Mouse (Mus musculus): ENCODE measurements around the gene Dnase2a.
A peak's percentile ranks its signal among the peaks of the same experiment; 100 is the strongest.

The Dnase2a gene

DNA sequence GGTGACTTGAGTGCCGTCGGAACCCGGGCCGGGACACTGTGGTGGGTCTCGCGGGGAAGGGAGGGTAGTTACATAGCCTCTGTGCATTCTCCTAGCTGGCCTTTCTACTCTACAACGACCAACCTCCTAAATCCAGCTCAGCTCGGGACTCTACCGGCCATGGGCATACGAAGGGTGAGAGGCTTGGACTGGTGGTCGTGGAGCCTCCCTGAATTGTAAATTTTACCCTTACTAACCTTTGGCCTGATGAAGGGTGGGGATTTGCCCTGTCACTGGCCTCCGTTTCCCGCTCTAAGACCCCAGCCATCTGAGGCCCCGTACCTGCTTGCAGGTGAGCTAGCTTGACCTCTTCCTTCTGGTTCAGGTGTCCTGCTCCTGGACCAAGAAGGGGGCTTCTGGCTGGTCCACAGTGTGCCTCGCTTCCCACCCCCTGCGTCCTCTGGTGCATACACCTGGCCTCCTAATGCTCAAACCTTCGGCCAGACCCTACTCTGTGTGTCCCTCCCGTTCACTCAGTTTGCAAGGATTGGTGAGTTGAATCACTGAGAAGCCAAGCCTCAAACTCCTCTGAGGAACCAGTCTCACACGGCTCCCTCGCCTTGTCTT is 905 bp downstream of the Dnase2a start:
- DNase-seq = no peak

DNA sequence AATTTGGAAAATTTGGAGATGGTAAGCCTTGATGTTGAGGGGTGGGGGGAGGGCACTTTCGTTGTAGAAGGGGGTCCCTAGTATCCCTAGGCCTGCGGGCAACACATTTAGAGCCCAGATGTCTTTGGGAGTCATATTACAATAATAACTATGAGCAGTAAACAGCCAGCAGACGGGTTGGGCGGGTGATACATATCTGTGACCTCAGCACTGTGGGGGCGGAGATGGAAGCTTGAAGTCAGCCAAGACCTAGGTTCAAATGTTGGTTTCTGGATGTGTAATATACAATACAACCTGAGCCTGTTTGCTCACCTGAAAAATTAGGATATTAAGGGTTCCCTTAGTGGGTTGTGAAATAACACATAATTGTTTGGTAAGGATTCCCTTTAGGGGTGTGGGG is 1.6 kb downstream of the Dnase2a start:
- DNase-seq = no peak

DNA sequence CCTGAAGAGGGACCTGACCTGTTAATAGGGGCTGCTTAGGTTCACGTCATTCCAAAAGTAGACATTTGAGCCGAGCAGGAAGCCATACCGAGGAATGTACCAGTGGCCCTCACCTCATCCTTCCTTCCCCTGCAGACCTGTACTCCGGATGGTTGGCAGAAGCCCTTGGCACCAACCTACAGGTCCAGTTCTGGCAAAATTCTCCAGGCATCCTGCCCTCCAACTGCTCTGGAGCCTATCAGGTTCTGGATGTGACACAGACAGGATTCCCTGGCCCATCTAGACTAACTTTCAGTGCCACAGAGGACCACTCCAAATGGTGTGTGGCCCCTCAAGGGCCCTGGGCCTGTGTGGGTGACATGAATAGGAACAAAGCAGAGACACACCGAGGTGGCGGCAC is 2.2 kb downstream of the Dnase2a start:
- peak; percentile 90 for DNase-seq

DNA sequence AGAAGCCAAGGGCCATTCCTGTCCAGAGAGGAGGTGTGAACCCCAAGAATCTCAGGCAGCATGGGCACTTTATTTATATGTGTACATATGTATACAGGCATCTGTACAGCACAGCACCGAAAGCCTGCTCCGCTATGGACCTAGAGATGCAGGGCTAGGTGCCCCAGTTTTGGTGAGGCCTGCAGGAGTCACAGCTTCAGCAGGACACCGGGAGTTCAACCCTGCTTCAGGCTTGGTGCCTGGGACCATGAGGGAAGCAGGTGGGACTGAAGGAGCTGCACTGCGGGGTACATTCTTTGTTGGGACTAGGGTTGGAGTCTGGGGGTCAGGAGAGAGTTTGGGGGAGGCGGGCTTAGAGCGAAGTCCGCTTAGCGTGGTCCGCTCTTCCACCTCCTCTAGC is 3.5 kb downstream of the Dnase2a start:
- peak; percentile 47 for DNase-seq

DNA sequence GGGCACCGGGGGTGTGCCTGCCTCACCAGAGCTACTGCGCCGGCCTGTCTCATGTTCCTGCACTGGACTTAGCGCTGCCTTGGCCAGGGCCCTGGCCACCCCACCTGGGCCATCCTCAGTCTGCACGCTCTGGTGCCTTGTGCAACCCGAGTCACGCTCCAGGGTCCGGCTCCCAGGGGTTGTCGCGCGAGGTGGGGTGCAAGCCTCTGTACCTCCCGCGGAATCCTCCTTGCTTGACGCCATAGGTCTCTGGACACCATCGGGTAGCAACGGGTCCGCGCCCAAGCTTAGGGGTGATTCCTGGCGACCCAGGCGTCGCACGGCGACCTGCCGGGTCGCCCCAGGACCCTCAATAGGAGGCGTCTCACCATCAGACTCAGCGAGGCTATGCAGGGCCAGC is 4.0 kb downstream of the Dnase2a start:
- DNase-seq = peak; percentile 53

DNA sequence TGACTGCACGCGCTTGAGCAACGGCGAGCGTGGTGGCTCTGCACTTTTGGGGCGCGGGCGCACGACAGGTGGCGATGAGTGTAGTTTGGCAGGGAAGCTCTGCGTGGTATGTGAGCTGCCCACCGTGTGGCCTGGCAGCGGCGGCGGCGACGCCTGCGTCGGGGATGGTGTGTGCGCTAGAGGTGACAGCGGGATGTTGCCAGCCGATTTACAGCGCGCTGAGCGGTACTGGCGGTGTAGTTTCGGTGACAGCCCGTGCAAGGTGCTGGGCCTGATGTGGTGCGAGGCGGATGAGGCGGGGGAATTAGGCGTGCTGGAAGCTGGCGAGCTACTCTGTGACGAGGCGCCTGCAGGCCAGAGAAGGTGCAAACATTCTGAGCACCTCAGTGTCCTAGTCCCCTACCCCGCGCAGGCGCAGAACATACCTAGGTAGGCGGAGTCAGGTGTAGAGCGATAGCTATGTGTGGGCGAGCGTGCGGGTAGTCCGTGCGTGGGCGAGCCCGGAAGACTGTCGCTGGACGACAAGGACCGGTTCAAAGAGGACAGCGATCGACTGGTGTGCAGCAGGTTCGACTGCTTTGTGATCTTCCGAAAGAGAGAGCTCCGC is 4.6 kb downstream of the Dnase2a start:
- peak; percentile 86 for DNase-seq

DNA sequence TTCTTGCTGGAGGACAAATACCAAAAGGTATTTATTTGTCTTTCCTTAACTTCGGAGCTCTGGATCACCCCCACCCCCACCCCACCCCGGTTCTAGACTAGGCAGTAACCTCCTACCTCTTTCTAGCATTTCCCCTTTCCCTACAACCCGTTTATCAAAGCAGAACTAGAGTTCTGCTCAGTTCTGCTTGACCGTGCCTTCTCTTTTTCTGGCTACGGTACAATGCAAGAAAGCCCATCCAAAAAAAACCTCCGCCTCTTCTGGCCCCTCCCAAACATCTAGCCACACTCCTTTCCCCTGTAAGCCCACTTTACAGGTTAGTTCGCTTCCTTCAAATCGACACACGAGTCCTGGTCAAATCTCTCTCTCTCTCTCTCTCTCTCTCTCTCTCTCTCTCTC is 5.1 kb downstream of the Dnase2a start:
- no peak for DNase-seq

DNA sequence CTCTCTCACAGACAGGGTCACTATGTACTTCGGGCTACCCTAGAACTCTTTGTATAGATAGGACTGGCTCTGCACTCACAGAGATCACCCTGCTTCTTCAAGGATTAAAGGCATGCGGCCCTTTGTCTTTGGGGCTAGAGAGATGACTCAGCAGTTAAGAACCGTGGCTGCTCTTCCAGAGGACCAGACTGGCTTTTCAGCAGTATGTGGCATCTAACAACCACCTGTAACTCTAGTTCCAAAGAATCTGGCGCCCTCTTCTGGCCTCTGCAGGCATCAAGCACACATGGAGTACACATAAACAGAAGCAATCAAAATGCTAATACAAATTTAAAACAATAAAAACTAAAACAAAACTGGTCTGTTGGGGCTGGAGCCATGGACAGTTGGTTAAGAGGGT is 5.6 kb downstream of the Dnase2a start:
- DNase-seq = no peak

DNA sequence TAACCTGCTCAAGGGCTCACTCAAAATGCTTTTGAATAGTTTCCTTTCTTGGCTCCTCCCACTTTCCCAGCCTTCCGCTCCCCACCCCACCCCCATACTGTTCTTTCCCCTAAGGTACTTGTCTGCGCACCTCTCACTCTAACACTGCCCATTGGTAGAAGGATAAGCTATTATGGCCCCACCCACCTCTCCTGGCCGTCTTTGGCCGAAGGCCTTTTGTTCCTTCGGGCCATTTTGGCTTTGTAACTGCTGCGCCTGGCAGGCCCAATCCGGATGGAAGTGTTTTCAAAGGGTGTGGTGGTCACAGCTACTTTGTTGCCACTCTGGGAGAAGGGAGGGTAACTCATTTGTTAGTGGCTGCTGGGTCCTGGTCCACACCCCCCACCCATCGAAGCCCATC is 6.9 kb downstream of the Dnase2a start:
- DNase-seq = no peak

DNA sequence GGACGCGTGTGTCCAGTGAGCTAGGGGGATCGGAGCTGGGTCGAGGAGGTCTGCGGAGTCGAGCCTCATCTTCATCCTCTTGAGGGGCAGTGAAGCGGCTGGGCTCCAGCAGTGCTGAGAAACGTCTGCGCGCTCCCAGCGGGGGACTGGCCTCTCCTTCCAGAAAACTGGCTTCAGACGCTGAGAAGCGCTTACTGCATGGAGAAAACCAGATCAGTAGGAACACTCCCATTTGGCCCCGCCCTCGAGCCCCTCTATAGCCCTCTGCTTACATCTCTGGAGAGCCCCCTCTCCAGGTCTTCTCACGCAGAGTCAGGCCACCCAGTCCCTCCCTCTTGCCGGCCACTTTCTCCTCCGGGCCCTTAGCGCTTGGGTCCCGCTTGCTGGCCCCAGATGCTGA is 9.4 kb downstream of the Dnase2a start:
- no peak for DNase-seq

DNA sequence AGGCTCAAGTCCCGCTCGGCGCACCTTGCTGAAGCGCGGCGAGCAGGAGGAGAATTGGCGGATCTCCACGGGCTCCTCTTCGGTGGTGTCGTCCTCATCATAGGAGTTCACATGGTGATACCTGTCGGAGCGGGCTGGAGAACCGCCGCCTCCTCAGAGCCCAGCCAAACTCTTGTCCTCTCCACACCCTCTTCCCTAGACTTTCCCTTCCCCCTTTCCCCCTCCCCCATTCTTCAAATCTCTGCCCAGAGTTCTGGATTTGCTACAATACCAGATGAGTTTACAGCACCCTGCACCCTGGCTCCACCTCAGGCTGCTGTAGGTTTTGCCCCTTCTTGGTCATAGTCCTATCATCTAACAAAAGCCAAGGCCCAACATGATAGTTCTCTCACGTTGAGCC is 10.3 kb downstream of the Dnase2a start:
- no peak for DNase-seq

DNA sequence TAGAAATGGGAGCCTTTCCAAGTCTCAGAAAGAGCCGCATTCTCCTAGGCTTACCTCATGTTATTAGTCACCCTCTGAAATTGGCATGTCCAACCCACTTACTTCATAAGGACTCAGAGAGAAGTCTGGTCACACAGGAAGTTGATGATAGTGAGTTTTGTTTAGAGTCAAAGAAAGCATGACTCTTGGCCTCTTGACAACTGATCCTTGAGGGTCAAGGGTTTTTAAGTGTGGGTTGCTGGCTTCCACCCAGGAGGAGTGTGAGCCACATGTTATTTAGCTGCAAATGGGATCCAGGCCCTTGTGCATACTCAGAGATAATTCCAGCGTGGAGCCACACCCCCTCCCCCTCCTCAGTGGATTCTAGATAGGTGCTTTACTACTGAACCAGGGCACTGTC is 13.2 kb downstream of the Dnase2a start:
- no peak for DNase-seq

DNA sequence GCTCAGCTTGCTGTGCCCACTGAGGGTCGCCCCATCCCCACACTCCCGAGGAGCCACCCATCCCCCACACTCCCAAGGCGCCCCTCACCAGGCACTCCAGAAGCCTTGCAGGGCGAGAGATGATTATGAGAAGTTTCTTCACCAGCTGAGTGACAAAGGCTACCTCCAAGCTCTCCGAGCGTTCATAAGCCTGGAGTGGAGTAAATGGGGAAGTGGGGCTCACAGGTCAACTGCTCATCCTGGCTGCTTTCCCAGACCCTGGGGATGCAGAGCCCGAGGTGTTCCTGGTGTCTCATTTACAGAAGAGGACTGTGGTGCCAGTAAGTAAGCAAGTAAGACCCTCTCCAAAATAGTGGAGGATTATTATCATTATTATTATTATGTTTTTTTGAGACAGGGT is 17.2 kb downstream of the Dnase2a start:
- DNase-seq = no peak

DNA sequence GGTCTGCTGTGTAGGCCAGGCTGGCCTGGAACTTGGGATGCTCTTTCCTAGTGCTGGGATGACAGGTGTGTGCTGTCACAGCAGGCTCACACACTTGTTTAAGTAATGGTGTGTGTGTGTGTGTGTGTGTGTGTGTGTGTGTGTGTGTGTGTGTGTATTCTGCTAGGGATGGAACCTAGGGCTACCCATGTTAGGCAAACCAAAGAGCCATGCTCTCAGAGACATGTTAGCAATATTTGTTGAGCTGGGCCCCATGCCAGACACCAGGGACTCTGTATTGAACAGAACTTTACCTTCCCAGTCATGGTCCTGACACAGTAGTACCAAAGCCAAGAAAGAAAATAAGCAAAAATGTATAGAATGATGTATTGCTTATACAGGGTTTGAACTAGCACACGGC is 19.2 kb downstream of the Dnase2a start:
- no peak for DNase-seq

DNA sequence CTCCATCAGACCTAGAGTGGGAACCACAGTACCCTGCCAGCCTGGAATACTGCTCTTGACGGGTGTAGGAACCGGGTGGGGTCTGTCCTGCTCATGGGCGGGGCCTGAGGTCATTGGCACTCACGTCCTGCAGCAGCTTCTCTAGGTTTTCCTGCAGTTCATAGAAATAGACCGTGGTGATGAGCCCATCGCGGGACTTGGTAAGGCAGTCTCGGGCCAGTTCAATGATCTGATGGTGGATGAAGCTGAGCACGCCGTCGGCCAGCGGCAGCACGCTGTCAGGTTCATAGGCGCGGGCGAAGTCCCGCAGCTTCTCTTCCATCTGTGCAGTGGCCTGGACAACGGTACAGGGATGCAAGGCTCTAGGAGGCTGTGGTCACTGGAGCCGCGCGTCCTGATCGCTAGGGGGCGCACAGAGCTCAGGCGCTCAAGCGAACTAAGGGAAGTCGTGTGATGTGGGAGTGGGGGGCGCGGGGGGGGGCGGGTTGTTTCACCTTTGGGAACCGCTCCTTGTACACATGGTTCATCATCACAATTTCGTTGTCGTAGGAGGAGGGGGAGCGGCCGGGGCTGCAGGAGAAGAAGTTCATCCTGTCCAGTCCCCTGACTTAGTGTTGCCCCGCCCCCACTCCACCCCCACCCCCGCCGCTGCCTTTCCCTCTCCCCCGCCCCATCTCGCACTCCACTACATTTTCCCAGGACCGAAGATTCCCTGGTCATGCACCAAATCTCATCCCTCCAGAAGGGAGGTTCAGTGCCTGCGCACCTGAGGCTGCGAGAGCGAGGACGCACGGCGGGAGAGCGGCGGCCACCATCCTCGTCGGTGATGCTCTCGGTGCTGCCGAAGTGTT is 20.3 kb downstream of the Dnase2a start:
- DNase-seq = peak; percentile 85

DNA sequence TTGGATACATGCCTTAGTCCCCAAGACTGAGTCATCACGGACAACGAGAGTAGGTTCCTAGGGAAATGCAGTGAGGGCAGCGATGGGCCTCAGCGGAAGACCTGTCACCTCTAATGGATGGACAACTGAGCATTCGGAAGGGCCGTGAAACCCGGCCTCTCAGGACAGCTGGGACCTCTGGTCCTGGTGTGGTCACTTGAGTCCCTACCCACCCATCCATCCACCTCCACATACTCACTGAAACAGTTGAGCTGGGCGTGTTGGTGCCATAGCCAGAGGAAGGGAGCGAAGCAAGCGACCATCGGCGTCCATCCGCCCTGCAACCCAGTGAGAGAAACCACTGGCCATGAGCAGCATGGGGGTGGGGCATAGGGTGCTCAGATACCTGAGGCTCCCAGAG is 22.2 kb downstream of the Dnase2a start:
- DNase-seq = no peak

DNA sequence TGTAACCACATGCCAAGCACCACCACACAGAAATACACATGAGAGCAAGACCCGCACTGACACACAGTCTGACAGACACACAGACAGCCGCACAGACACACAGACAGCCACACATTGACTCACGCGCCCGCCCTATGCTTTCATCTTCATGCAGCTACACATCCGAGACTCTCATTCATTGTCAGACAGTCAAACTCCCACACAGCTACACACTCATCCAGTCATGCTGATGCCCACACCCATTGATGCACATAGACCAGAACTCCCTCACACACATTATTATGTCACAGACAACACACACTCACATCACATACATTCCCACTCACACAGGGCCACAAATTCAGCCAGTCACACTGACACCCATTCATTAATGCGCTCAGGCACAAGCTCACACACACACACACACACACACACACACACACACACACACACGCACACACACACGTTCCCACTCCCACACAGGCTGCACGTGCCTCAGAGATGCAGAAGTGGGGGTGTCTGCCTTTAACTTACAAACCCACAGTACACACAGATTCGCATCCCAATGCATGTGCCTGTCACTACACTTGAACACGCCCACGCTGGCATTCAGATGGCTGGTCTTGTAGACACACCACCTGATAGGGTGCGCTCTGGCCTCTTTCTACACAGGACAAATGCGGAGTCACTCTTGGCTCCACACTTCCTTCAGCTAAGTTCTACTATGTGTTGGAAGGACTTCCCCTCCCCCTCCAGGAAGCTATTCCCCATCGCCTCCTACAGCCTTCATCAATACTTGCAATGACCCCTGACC is 25.6 kb downstream of the Dnase2a start:
- peak; percentile 65 for DNase-seq

DNA sequence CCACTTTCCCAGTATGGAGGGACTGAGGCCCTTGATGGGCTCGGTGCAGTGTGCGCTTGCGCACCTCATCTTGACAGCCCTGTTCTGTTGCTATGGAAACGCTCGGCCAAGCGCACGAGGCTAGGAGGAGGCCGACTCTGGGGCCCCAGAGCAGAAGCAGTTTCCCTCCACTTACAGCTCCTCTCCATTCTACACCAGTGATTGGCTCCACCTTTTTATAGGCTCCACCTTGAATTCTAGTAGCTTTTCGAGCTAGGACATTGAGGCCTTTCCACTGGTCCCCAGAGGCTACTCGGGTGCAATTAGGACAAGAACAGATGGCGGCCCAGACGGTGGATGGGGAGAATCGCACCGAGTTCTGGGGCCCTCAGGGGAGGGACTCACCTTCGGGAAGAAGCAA is 26.5 kb downstream of the Dnase2a start:
- DNase-seq = peak; percentile 88

DNA sequence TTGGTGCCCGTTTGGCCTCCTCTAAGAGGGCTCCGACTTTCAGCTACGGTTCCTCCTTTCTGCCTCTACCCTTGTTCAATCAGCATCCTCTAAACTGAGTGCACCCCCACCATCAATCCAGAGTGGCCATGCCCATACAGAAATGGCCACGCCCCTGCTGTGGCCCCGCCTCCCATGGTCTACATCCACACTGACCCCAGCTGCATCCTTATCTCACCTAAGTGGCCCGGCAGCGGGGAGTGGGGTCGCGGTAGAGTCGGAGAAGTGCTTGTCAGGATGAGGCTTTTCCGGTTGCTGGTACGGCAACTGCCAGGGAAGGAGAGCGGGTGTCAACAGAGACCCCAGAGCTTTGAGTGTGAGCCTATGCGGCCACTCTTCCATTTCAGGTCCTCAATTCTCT is 27.1 kb downstream of the Dnase2a start:
- DNase-seq = peak; percentile 78

DNA sequence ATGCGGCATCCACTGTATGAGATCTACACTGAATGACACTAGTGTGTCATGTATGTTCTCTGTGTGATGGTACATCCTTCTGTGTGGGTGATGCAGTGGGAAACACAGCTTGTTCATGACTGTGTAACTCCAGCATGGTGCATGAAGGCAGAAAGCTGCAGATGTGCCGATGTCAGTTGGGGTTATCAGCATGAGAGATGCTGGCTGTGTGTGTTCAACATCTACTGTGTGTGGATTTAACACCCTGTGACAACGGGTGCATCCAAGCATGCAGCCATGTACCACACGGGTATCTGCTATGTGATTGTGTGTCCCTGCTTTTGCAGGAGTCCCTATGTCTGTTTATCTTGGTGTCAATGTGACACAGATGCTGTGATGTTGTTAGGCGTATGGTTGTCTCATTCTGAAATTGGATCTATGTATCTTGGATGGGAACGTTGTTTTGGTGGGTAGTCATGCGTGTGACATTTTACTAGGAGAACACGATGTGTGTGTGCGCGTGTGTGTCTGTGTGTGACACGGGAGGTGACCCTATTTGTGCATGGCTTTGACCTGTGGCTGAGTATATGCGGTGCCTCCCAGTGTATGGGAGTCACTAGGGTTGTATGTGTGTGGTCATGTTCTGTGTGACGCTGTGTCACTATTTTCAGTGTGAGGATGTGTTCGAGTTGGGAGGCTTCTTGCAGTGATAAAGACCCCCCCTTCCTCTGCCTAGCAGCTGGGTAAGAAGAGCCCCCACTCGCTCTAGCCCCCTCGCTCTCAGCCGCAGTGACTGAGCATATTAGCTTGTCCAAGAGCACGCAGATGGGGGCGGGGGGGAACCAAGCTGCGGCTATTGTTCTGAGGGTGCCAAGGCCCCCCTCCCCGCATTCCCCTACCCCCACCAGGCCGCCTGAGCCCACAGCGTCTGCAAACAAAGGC is 27.9 kb downstream of the Dnase2a start:
- DNase-seq = peak; percentile 68

DNA sequence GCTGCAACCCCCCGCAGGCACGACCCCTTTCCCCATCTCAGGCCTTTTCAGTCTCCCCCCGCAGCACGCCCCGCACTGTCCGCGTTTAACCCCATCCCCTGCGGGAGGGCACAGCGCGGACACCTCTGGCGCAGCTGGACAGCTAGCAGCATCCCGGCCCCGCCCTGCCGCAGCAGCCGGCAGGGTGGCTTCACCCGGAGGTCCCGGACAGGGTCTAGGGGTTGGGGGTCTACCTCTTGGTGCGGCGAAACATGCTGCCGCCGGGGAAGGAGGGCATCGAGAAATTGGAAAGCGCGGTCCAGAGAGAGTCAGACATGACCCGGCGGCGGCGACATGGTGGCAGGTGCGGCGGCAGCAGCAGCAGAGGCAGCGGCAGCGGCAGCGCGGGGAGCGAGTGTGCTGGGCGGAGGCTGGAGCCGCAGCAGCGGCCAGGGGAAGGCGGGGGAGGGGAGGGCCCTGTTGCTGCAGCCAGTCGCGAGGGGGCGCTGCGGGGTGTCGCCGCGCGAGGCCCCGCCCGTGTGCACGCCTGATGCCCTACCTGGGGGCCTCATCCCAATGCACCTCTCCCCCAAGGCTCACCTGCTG is 28.7 kb downstream of the Dnase2a start, which contains the start of gene Mast1:
Mast1 (minus strand) TSS at position 398 of the 585 bp plus-strand sequence.
- peak; percentile 82 for DNase-seq

Measured in cerebellum, adult 9-10 months (tissue).